Mouse (Mus musculus) midbrain, embryonic 14.5 days (tissue): Measurements from ENCODE around the gene Vax2. TPM values are rescaled to one million over a fixed set of nuclear protein-coding genes. Genes with fewer than 3 reads are reported as not detected.

ENCODE experiments used
- polyA plus RNA-seq: library from polyadenylated mRNA; unstranded; fragments of >200 nt; fragmentation: Nextera tagmentation; extraction: Ambion mirVana; gene quantifications from 2 replicates; pipeline ENCODE4 v1.2.1, GENCODE M21; 2014

The Vax2 gene
- polyA plus RNA-seq, 1 experiment from 2014 or later = 0.22 TPM

Other genes with a start within 250 kb of the Vax2 start
- gene Dguok, start 204.3 kb upstream of the Vax2 start, polyA plus RNA-seq = 66.6 and 68.5 TPM in 2 replicates
- 2.3 TPM in 1 of 2 replicates, not detected in the other for gene Actg2, start 175.0 kb upstream of the Vax2 start, polyA plus RNA-seq
- gene Stambp, start 138.5 kb upstream of the Vax2 start, polyA plus RNA-seq = 63.6 and 64.4 TPM in 2 replicates
- gene Clec4f, start 55.1 kb upstream of the Vax2 start, polyA plus RNA-seq = 0.25 TPM in 1 of 2 replicates, not detected in the other
- gene Cd207, start 33.4 kb upstream of the Vax2 start, polyA plus RNA-seq = not detected in 2 replicates
- 0.18 TPM in 1 of 2 replicates, not detected in the other for gene Atp6v1b1, start 31.7 kb downstream of the Vax2 start, polyA plus RNA-seq
- 0.19 and 0.37 TPM in 2 replicates for gene Ankrd53, start 51.4 kb downstream of the Vax2 start, polyA plus RNA-seq
- 59.0 and 62.3 TPM in 2 replicates for gene Tex261, start 64.5 kb downstream of the Vax2 start, polyA plus RNA-seq
- gene Nagk, start 83.7 kb downstream of the Vax2 start, polyA plus RNA-seq = 85.8 and 100 TPM in 2 replicates
- gene Paip2b, start 120.5 kb downstream of the Vax2 start, polyA plus RNA-seq = 25.7 and 35.4 TPM in 2 replicates
- 108 and 110 TPM in 2 replicates for gene Zfp638, start 155.8 kb downstream of the Vax2 start, polyA plus RNA-seq